Mouse (Mus musculus) thymus, adult 2 months (tissue): ENCODE data around the gene Cflar.

Source experiments
- CTCF ChIP-seq: fragments of 200-500 bp; IDR thresholded peaks from 2 replicates; pipeline ENCODE4 v1.5.1; 2012; ENCODE audit warnings: mild to moderate bottlenecking, control low read depth, low read length, moderate library complexity, borderline replicate concordance; ENCODE audit not compliant: control insufficient read depth, poor library complexity, insufficient read depth; ENCODE audit errors: extremely low read depth
- POLR2A ChIP-seq: fragments of 200-500 bp; IDR thresholded peaks from 2 replicates; pipeline ENCODE4 v1.6.1; 2012; ENCODE audit warnings: mild to moderate bottlenecking, low read length, control low read depth, moderate library complexity; ENCODE audit not compliant: control insufficient read depth, poor library complexity, insufficient read depth; ENCODE audit errors: extremely low read depth

- TF ChIP-seq CTCF: no peak
- TF ChIP-seq POLR2A: no peak
These were observed 13.8 kb downstream of the Cflar start for GRCm38 (mm10) chr1:58725095-58725494.
